Mouse (Mus musculus) induced T-regulatory cell, adult 2 months (primary cell): ENCODE measurements around the gene AI661453.

Experiments
- DNase-seq: peaks from one replicate; pipeline ENCODE4 v3.0.0-alpha.2; 2012; ENCODE audit warnings: low read depth

AI661453 gene

GRCm38 (mm10) chr17:47467659-47468058 lies 31.2 kb downstream of the AI661453 start:
- no peak for DNase-seq

GRCm38 (mm10) chr17:47468063-47468462 lies 31.6 kb downstream of the AI661453 start:
- no peak for DNase-seq

DNA sequence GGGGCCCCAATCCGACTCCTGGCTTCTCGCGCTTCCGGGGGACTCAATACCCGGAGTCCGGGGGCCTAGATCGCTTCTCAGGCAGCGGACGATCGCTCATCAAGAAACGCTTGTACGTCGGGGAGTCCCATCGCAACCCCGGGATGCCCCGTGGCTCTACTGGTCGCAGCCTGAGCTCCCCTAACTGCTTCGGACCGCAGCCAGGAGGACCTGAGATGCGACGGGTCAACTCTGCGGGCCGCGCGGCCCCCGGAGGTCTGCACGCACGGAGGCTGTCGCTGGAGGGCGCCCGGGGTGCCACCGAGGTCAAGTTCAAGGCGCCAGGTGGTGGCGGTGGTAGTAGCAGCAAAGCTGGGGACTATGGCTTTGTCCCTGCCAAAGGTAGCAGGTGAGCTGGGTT lies 32.1 kb downstream of the AI661453 start:
- no peak for DNase-seq

DNA sequence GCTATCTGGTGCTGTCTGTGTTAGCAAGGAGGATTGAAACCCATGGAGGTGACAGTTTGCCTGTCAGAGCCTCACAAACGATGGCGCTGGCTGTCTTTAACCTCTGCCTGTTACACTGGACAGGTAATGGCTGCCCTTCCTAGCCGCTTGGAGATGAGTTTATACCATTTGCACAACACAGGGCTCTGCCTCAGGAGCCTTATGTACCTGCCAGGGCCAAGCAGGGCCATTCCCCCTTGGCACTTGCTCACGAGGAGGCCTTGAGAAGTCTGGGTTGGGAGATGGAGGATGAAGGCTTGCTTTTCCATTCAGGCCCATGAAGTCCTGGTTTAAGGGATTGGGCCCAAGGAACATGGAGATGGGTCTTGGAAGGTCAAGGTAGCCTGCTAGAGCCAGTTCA lies 33.2 kb downstream of the AI661453 start:
- DNase-seq, result no peak

DNA sequence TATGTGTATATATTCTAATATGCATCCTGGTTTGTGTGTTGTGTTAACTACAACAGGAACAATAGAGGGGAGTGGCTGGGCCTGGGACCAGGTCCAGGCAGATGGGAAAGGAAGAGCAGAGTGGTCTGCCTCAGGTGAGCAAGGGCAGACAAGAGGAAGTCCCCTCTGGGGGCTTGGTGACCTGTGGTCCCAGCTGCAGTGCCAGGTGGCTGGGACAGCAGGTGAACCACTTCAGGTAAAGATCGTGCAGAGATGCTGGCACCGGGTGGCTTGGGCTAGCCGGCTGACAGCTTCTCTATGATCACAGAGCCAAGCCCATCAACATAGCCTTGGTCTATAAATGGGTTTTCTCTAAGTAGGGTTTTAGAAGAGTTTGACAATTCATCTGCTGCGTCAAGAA lies 33.7 kb downstream of the AI661453 start:
- DNase-seq, result no peak

DNA sequence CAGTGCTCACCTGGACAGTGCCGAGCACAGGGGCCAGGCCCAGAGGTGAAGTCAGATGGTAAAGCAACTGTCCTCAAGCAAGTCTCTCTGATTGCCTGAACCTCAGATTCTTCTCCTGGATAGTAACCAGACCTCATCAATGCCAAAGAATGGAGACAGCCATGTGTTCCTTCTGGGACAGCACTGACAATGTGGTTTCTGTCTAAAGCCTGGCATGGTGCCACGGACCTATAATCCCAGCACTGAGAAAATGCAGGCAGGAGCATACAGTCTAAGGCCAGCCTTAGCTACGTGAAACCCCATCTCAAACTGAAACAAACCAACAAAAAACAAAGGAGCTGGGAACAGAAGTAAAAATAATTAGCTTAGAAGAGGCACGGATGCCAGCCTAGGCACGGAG lies 34.3 kb downstream of the AI661453 start:
- no peak for DNase-seq

DNA sequence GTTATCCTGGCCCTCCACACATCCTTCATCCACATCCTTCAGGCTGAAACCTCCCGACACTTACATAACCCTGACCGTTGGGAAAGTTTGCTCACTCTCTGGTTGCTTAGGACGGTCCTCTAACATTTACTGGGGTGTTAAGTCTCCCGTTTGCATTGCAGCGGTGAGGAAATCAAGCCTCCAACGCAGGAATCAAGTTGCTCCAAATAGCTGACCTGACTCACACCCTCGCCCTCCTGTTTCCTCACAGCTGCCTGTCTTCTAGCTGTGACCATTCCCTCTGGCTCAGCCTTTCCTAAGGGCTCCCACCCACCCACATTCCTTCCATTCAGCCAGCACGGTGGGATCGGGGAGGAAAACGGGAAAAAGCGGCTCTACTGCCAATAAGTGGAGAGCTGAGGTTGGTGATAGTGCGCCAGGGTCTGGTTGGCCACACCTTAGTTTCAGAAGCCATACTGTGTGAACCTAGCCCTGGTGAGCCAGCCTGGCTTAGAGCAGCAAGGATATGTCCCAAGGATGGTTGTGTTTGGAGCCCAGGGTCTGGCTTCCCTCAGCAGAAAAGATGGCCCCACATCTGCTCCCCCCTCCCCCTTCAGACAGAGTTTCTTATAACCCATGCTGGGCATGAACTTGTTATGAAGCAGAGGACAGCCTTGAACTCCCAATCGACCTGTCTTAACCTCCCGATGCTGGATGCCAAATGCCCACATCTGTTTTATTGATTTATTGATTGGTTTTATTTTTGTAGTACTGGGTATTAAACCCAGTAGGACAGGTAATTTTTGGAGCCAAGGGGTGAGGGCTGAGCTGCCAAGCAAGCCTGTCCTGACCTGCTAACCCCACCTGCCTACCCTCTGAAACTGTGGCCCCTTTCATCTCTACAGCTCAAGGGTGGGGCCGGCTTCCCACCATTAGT lies 36.3 kb downstream of the AI661453 start:
- no peak for DNase-seq

DNA sequence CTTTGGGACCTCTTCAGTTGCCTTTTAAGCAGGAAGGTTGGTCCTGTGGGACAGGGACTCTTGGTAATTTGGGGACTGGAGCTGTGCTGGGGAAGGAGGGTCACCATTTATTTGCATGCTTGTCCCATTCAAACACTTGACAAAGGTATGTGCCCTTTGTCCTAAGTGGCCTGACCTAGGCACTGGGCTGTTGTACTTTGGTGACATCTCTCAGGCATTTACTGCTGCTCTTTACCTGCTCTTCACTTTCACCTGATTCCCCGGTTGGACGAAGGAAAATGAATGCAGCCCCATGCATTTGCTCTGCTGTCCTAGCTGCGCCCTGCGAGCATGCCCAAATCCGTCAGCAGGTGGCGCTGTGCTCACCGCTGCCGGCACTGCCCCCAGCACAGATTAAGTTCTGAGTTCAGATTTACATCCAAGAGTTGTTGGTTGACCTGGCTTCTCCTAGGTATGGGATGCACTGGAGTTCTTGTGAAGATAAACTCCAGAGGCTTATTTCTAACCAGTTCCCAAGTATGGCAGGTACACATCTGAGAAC lies 37.1 kb downstream of the AI661453 start:
- peak; percentile 80 for DNase-seq

DNA sequence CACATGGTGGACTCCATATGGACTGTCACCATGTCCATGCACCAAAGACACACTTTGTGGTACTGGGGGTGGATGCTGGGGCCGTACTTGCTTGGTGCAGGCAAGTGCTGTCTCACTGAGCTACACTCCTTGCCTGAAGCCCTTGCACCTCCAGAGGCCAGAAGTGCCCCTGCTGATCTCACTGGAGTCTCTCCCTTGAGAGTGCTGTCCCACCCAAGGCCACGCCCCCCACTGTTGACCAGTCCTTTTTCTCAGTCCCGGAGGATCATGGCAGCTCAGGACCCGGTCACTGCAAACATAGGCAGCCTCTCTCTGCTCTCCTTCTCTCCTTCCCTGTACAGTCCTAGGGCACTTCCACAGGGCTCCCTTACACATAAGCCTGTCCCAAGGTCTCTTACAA lies 37.8 kb downstream of the AI661453 start:
- no peak for DNase-seq

DNA sequence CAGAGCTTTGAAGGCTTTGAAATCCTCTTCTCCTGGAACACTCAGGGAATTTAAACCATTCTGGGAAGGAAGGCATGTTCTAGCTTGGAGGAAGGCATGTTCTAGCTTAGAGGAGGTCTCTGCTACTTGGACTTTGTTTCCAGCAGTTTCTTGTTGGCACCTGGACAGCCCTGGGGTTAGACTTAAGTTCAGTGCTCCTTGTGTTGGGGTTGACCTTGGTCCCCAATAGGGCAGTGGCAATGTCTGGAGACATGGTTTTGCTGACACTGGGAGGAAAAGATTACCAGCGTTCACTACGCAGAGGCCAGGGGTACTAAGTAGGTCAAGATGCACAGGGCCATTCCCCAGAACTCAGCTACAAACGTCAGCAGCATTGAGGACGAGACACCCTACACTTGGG lies 38.8 kb downstream of the AI661453 start:
- no peak for DNase-seq

- DNase-seq, result peak; percentile 67
Observed at GRCm38 (mm10) chr17:47475714-47476113, 39.3 kb downstream of the AI661453 start.

- DNase-seq, result no peak
Observed at GRCm38 (mm10) chr17:47479887-47480286, 43.5 kb downstream of the AI661453 start.

DNA sequence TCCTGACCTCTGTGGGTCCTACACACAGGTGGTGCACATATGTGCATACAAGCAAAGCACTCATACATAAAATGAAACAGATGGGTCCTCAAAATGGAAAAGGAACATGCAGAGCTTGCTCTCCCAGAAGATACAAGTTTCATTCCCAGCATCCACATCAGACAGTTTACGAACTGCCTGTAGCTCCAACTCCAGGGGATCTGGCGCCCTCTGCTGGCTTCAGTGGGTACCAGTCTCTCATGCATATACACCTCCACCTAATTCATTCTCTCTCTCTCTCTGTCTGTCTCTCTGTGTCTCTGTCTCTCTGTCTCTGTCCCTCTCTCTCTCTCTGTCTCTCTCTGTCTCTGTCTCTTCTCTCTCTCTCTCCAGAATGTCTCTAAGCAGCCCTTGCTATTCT lies 46.0 kb downstream of the AI661453 start:
- DNase-seq, result peak; percentile 80

- DNase-seq, result peak; percentile 43
Observed at GRCm38 (mm10) chr17:47484241-47484921, 48.0 kb downstream of the AI661453 start.

DNA sequence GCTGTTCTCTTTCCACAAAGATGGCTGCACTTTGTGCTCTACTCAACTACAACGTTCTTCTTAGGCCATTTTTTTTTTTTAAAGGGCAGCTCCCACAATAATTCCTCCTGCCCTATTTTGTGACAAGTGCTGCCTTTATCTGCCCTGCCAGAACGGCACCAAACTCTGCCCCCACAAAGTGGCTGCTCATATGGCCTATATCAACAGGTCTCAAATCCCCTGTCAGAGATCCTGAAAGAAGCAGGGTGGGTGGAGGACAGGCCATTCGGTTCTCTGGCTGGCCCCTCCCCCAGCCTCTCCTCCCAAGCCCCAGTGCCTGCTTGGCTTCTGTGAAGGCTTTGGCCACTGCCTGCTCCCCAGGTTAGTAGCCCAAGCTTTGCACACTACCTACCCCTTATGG lies 48.6 kb downstream of the AI661453 start:
- DNase-seq, result no peak

DNA sequence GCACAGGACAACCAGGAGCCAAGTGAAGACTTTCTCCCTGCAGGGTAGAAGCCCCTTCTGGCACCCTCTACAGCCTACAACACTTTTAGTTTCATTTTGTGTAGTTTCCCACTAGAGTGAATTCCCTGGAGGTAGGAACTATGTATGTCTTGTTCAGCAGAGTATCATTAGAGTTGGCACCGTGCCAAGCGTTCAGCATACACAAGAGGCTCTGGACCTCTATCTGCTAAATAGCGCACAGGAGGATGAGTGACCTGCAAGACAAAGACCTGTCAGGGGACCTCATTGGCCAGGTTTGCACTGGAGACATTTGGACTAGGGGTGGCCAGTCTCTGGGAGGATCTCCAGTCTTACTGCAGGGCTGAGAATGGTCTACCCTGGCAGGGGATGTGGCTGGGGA lies 49.4 kb downstream of the AI661453 start:
- no peak for DNase-seq

DNA sequence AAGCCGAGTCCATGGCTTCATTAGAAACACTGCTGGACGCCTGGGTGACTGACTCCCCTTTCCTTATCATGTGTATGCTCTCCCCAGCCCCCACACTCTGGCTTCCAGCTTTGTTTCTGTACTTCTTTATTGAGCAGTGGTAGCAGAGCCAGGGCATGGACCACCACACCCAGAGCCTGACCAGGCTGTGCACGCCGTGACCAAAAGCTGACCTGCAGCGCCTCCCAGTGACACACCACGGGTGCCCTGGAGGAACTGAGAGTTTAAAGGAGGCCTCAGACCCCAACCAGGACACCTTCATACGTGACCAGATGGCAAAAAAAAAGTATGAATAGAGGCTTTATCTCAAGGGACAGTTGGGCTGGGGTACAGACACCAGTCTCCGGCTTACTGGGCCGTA lies 54.4 kb downstream of the AI661453 start:
- DNase-seq, result no peak

DNA sequence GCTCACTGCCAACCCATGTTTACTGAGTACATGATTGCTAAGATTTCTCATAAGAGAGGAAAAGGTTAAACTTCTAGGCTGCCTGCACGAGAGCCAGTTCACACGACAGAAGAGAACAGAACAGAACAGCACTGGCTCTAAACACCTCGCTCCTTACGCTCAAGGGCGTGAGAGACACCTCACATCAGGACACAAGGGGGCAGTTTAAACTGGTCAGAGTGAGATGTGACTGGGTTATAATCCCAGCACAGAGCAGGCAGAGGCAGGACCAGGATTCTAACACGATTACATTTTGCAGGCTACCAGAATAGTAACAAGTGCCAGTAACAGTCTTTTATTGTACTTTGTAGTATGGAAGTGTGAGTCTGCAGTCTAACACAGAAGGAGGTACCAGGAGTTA lies 56.3 kb downstream of the AI661453 start:
- no peak for DNase-seq

- no peak for DNase-seq
Observed at GRCm38 (mm10) chr17:47493653-47494052, 57.2 kb downstream of the AI661453 start.

- DNase-seq, result no peak
Observed at GRCm38 (mm10) chr17:47494132-47494531, 57.7 kb downstream of the AI661453 start.

GRCm38 (mm10) chr17:47501531-47501930 lies 65.1 kb downstream of the AI661453 start:
- no peak for DNase-seq

DNA sequence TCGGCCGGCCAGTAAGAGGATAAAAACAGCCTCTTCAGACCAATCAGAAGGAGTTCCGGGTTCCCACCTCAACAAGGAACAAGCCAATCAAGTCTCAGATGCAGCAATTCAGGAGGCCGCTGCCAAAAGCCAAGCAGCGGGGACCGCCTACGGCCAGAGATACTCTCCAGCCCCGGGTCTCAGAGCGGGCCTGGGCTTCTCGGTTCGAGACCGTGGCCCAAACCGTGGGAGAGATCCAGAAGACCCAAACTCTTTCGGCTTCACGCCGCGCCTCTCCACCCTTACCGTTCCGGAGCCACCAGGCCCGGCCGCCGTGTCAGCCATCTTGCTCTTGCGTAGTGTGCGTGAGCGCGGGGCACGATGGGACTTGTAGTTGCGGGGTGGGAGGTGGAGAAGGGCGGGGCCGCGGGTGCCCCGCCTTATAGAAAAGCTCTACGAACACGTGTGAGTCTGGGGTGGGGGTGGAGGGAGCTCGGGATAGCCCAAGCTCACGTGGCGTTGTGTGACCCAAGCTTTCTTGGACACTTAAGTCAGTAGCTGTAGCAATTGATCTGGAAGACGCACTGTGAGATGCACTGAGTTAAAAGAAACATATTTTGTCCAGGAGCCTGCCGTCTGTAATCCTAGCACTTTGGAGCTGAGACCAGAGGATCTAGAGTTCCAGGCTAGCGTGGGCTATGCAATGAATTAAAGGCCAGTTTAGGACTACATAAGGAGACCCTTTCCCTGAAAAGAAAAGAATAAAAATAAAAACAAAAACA lies 65.7 kb downstream of the AI661453 start, which contains the start of gene Taf8:
Taf8 (minus strand) TSS at position 347 of the 761 bp plus-strand sequence.
- peak; percentile 96 for DNase-seq
